Mouse (Mus musculus) layer of hippocampus, adult 9-11 months (tissue): ENCODE measurements around the gene Gm12216.
"Not testable (repeated sequence)": the region's sequence is repeated elsewhere in the genome, so short reads cannot be mapped to it uniquely, and the experiment has no call there.

Source experiments
- DNase-seq: peaks from one replicate; pipeline ENCODE4 v3.0.0; 2022

Gene Gm12216

DNA sequence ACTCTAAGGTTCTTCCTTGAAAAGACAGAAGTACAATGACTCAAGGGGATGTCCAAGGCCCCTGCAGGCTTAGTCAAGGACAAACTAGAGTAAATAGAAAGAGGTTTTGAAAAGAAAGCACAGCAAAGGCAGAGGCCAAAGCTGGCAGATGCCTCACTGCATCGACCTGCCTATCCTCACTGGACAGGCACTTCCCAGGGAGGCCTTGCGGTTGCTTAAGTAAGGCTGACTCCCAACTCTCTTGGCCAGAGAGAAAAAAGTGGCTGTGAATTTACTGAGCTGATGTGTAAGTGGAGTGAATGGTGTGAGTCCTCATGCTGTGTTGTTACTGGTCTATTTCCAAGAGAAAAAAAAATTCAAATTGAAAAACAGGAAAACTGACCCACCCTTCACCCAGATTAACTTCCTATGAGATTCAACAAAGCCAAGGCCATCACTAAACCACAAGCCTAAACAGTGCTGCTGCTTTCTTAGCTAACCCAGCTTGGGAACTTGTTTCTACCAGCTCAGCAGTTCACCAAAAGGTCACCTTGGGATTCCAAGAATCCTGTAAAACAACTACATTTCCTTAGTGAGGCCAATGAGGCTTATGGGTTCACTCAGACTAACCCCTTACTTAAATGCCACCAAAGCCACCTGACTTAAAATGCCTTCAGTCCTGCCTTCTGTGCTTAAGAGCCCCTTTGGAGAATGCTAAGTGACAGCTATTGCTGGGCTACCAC lies 12.9 kb upstream of the Gm12216 start:
- no peak for DNase-seq

DNA sequence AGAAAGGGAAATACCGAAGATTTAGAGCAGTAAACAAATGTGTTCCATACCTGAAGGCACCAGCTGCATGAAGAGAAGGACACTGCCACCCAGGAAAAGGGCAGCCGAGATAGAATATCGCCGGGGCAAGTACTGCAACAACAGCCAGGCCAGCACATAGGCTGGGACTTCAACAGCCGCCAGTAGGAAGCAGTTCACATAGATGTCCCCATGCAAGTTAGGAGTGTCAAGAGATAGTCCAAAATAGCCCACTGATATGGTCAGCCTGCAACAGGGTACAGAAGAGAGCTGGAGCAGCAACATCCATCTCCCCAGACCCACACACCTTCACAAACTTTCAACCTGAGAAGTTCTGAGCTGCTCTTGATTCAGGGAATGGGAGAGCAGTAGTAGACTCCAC lies 10.1 kb upstream of the Gm12216 start:
- DNase-seq = no peak

DNA sequence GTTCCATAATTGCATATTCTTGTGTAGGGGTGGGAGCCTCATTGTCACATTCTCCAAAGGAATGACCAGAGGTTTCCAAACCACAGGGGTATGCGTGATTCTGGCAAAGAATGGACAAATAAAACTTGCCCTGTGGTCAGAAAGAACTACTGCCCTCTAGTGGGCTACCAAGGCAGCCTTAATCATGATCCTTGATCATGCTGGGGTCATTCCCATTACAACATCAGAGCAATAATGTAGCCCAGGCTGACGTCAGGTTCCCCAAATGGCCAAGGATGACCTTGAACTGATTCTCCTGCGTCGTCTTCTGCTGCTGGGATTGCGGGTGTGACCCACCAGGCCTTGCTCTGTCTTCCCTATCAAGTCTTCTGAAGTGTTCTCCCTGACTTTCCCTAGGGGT lies 9.3 kb upstream of the Gm12216 start:
- not testable (repeated sequence) for DNase-seq

DNA sequence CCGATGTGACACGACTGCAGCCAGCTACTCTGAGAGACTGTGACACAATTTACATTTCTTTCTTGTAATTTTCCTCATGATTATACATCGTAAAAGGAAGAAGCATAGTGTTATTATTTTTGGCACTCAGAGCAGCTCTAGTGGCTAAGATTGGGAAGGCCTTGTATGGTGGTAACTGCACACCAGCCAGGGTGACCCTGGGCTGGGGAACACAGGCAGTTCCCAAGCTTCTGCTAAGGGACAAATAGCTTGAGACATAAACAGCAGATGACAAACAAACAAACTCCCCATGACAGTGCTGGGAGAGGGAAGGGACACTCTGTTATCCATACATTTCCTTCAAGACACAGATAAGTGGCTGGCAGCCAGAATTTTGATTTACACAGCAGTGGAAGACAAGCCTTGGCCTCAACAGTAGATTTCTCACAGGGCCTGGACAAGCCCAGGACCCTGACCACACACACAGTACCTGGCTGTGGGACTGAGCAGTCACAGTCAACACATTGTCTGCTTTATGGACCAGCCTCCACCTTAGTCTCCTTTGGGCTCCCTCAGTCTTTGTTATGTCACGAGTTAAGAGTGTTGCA lies 5.8 kb upstream of the Gm12216 start:
- not testable (repeated sequence) for DNase-seq

DNA sequence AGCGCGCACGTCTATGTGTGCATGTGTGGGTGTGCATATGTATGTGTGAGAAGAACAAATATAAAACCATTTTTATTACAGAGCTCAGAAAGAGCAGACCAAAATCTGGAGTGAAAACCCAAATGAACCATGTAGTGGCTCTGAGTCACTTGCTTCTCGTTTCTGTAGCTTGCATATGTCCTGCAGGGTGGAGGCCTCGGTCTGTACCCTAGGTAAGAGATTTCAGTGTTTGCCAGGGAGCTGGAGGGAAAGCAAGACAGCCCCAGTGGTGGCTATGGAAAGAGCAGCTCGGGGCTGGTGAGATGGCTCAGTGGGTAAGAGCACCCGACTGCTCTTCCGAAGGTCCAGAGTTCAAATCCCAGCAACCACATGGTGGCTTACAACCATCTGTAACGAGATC lies 1.9 kb upstream of the Gm12216 start:
- not testable (repeated sequence) for DNase-seq

DNA sequence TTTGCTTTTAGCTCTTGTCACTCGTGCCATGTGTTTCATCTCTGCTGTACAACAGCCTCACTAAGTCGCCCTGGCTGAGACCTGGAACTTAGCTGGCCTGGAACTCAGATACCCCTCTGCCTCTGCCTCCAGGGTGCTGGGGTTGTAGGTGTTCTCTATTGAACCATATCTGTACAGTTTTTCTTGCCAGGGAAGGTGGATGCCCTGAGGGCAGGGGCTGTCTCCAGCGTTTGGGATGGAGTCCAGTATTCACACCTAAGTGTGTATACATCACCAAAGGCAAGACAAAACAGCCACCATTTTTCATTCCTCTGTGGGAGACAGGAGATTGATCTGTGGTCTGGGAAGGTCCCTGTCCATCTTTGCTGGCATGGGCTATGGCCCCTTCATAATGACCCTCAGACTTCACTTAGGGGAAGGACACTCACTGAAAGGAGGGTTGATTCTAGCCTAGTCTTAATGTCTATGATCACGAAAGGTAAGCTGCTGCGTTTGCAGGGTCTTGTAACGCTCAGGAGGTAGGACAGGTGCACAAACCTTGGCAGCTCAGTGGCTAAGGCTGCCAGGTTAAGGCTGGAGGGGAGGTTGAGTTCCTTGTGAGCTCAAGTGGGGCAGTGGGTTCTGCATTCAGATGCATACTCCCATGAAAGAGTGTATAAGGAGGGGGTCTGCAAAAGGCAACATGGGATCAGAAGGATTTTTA lies 847 bp downstream of the Gm12216 start:
- no peak for DNase-seq

DNA sequence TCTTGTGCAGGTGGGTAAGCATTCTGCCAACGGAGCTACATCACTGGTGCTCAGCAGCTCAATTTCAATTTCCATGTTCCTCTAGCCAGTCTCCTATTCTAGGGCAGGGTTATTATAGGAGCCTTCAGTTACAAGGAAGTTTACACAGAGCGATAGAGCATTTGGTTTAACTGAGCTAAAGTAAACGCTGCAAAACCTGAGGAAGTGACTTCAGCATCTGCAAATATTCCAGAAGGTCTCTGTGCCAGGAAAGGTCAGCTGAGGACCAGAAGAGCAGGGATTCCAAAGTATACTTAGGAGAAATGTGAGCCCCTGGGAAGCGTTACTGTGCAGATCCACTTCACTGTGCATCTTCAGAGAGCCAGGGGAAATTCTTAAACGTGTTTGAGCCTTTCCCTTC lies 5.4 kb downstream of the Gm12216 start:
- DNase-seq = no peak

DNA sequence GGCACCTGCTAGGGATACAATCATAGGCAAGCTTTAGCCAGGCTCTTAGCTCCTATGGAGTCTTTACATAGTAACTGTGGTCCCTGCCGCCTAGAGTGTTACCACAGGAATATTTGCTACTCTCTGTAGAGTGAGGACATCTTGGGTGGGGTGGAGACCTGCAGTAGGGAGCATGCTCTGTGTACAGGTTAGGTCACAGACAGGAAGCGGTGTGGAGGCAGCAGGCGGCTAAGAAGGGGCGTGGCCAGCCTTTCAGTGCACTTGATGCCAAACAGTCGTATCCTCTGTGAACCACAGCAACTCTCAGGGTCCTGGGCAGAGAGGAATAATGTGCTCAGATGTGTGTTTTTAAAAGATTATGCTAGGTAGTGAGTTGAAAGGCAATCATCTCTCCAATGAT lies 7.3 kb downstream of the Gm12216 start:
- no peak for DNase-seq

DNA sequence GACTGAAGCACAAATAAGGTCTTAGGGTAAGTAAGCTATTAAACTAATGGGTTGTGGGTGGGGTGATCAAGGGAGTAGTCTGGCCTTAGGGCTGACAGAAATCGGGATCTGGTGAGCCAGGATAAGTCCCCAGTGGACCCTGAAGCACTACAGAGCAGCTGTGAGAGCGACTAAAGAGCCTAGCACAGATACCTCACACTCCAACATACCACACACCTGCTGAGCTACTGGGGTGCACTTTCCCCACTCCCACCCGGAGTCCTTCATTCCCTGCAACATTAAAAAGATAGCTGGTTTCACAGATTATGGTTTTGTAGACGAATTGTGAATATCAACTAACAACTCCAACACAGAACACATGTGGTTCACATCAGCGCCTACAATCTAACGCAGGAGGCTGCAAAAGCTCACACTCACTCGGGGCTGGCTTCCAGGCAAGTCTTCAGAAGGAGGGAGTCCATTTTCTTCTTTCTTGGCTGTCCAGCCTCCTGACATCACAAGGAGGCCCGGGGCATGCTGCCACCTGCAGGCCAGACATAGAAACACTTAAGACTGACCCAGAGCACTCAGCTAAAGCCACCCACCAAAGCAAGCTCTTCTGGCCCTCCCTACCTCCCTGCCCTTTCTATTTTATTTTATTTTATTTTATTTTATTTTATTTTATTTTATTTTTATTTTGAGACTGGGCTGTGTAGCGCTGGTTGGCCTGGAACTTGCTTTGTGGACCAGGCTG lies 9.3 kb downstream of the Gm12216 start:
- peak; percentile 65 for DNase-seq

DNA sequence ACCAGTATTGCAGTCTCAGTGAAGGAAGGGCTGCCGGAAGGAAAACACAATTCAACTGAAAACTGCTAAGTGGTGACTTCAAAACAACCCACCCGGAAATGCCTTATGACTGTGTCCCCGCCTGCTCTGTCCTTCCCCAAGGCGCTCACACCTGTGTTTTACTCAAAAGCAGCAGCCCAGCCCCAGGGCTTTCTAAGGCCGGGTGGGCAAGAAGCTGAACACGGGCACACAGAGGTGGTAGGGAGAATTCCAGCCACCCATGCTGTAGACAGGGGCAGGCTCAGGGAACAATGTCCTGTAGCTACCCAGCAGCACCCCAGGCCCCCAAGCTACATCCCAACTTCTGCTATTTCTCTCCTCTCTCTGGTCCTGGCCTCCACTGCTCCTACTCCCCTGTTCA lies 13.4 kb downstream of the Gm12216 start:
- no peak for DNase-seq

DNA sequence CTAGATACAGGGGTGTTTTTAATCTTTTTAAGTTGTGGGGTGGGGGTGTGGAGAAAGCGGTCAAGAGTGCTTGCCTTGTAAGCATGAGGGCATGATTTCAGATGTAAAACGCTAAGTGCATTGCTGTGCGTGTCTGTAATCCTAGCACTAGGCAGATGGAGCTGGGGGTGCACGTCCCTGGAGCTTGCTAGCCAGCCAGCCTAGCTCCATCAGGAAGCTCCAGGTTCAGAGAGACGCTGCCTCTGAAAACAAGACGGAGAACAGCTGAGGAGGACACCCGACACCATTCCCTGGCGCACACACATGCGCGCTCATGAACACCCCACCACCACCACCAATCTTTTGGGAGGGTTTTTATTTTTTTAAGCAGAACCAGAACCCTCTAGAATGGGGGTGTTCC lies 15.9 kb downstream of the Gm12216 start:
- DNase-seq = peak; percentile 62

DNA sequence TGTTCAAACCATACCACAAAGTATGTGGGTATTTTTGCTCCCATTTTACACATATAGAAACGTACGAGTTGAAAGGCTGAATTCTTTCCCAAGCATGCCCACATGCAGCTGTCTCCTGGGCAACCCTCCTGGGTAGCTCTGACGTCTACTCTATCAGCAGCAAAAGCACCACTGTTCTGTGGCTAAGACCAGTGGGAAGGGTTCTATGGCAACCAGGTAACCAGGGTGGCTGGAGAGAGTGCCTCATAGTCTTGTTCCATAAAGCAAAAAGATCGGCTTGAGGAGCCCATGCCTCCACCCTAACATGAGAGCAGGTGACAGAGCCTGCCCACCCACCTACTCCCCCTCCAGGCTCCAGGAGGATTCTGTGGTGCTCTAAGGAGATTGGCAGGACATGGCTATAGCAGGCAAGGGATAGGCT lies 16.9 kb downstream of the Gm12216 start:
- peak; percentile 66 for DNase-seq

DNA sequence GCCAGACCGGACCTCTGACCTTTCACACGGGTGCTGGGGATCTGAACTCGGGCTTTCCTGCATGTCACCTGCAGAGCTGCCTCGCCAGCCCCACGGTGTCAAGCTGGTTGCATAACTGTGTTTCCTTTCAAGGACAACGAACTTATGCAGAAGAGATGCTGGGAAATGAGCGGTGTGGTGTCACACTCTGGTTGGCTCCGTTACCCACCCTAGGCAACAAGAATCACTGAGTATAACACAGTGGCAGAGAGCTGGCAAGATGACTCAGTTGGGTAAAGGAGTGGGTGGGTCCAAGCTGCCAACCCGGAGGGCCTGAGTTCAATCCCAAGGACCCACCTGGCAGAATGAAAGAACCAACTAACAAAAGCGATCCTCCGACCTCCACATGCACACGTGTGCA lies 17.5 kb downstream of the Gm12216 start:
- no peak for DNase-seq

DNA sequence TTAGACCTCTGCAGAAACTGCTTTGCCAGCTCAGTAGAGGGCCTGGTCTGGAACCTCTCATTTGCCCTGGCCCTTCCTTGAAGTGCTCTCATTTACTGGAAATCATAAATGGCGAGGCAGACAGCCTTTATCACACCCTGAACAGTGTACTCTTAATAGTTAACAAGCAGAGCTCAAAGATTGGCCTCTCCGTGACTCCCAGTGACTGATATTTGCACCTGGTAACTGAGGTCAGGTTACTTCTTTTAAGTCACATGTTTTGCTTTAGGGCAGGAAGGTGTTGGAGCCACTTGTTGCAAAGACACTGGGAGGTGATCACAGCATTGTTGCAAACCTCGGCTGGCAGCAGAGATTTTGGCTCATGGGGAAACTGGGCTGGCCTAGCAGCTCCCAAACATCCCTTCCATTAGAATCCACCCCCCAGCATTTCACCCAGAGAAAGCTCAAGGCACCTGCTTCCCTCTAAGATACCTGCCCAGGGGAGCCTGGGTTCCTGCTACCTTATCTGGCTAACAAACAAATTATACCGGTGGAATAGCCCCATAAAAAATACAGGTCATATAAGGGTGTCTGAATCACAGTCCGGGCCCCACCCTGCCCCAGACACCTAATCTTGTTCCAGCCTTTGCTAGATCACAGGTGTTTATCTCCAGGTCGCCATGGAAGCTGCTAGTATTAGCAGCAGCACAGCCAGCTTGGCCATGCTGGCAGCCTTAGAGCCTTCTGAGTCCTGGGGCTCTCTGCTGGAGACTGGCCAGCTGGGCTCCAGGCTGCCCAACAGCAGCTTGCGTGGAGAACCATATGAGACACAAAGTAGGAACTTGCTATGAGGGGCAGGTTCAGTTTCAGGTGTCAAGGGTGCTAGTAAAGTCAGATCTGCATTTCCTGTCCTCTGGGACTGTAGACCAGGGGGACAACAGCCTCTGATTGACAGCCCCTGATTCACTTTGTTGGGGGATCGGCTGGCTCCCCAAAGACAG lies 19.1 kb downstream of the Gm12216 start:
- DNase-seq = no peak

DNA sequence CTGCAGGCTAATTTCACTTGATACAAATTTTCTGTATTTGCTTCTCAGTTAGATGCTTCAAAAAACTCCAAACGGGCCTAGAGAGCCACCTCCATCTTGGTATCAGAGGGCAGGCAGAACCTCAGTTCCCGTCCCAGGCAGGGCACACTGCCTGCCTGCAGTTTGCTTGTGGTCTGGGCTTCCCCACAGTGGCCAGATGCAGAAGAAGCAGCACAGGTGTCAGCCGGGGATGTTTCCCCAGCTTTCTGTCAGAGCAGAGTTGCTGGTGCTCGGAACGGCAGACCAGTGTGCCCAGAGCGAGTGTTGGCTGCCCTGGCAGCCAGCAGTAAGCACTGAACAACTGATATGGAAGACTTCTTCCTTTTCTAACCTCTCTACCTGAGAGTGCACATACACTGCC lies 19.9 kb downstream of the Gm12216 start:
- DNase-seq = no peak

DNA sequence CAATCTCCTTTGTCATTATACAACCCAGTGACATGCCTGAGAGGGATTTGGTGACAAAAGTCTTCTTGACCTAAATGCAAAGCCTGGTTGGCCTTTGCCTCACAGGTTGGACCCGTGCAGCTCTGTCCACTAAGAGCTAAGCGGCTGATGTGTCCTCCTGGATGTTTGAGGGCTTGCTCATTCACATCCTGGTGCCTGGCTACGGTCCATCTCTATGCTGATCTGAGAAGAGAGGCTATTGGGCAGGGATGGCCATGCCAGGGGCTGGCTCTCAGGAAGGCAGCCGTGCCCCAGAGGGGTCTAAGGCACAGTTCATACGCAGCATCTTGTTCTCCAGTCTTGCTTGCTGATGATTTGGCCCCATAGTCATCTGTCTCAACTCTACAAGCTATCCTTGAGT lies 21.3 kb downstream of the Gm12216 start:
- no peak for DNase-seq

DNA sequence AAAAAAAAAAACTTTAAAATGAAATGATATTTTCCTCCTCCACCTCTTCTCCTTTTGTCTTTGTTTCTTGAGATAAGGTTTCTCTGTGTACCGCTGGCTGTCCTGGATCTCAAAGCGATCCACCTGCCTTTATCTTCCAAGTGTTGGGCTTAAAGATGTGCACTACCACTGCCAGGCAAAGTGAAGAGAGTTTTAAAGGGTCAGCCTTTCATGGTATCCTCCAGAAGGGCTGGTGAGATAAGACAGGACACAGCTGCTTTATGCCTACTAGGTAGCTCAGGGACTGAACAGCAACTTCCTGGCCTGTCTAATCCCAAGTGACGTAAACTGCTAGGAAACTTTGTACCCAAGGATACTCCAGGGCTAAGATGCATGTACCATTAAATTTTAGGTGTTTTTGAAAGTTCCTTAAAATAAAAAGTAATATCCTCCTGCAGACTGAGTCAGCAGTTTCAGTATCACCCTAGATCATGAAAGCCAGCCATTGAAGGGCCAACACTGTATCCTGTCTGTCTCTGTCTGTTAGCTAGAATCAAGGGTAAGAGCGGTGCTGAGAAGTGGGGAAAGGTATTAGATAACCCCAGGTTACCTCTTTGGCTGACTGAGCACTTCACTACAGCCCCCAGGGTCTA lies 23.6 kb downstream of the Gm12216 start:
- no peak for DNase-seq

DNA sequence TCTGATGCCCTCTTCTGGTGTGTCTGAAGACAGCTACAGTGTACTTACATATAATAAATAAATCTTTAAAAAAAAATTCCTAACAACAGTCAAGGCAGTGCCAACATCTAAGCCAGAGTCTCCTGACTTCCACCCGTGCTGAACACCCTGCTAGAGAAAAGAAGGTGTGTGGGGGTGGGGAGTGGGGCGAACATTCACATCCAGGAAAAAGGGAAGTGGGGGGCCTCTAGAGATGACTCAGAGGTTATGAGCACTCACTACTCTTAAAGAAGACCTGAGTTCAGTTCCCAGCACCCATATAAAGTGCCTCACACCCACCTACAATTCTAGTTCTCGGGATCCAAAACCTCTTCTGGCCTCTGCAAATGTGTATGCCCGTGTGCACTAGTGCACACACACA lies 33.6 kb downstream of the Gm12216 start:
- DNase-seq = no peak

DNA sequence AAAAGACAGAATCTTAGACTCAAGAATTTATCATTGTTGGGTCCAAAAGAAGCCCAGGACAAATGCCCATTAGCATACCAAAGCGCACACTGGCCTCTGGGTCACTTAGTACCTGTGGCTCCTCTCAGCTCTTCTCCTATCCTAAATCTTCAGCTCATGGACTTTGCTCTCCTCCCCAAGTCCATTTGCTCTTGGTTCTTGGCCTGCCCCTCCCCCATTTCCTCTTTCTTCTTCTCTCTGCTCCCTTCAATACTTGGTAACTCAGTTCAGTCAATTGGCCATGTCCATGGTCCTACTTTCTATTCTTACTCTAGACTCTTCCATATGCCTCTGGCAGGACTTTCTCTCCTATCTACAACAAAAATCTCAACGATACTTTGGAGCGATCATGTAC lies 37.1 kb downstream of the Gm12216 start:
- no peak for DNase-seq

DNA sequence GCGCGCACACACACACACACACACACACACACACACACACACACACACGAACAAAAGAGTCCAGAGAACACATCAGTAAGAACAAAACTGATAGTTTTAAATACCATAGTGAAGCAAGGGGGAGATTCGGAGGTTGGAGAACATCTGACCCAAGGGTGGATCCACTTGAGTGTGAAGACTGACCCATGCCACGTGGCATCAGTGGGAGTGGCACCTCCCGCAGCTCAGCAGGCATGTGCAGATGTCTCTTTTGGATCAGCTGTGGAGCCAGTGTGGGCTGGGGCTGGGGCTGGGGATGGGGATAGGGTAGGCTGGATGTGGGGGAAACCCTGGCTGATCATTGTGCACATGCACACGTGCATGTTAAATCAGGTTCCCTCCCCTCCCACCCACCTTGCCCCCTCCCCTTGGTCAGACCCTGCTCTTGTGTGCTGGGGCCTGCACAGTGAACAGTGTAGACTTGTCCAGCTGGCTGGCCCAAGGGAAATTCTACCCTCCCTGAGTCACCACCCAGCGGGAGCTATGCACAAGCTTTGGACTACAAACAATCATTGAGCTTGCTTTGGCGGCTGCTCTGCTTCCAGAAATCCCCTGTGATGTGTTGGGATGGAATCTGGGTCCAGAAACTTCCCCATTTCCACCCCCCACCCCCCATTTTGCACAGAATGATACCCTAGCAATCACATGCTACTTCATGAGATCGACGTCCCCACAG lies 37.7 kb downstream of the Gm12216 start:
- no peak for DNase-seq

DNA sequence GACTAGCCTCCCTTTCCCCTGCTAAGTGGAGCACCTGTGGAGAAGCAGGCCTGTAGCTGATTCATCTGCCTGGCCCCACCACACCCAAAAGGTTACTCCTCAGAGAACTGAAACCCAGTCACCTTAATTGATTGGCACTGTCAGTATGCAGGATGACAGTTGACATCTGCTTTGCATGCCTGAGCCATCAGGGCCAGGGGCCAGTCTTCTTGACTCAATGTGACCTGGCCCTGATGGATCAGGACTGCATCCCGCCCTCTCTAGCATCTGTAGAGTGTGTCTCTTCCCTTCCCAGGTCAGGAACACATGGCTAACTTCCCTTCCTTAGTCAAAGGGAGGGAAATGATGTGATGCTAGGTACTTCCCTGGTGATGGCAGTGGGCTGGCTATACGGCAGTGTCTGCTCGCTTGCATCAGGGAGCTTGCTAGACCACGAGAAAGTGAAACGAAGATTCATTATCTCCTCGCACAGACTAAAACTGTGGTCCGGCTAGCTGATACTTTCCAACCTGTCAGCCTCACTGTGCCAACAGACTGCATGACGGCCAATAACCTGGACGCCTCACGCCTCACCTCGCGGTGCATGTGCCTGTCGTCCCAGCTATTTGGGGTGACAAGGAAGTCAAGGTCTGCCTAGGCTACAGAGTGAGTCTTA lies 38.4 kb downstream of the Gm12216 start:
- no peak for DNase-seq
